Mouse (Mus musculus) spleen, adult 2 months (tissue): ENCODE measurements around the gene Ppp1r32.

Source experiments
- CTCF ChIP-seq: fragments of 200-500 bp; IDR thresholded peaks from 2 replicates; pipeline ENCODE4 v1.5.1; 2011; ENCODE audit warnings: mild to moderate bottlenecking, inconsistent platforms; ENCODE audit not compliant: insufficient read depth, insufficient read length, insufficient replicate concordance; ENCODE audit errors: extremely low read depth
- POLR2A ChIP-seq: fragments of 200-500 bp; IDR thresholded peaks from 2 replicates; pipeline ENCODE4 v1.6.1; 2011; ENCODE audit warnings: low read depth, low read length, inconsistent platforms

DNA sequence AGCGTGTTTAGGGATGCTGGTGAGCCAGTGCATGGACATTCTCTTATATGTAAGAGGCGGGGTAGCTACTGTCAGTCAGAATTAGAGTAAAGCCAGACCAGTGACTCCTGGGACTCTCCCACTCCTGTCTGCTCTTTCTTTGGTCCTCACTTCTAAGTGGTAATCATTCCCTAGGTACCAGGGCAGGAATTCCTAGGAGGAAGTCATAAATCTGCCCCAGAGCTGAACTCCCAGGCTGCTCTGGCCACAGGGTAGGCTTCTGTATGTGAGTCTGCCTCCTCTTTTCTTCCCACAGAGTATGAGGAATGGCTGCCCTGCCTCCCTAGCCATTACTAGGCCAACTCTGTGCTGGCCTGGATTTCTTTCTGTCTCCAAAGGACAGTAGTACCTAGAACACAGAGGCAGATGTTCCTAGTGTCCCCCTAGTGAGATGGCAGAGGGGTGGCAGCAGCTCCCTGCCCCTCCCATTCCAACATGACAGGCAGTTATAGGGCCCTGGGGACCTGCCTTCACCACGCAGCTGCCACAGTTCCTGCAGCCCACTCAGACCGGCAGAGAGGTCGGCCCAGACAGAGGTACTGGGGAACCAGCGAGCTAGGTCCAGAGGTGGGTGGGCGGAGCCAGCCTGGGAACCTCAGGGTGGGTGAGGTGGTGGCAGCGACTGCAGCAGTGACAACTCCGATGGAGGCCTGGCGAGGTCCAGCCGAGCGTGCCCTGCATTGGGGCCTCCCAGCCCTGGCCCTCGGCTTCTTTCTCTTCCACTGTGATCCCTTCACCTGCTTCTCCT lies 57.1 kb downstream of the Ppp1r32 start:
- TF ChIP-seq CTCF (no peak), POLR2A (no peak)
